Mouse (Mus musculus) small intestine, adult 2 months (tissue): ENCODE data around the gene Orai2. TPM values are rescaled to one million over a fixed set of nuclear protein-coding genes. Genes with fewer than 3 reads are reported as not detected.
"Not testable (repeated sequence)": the region's sequence is repeated elsewhere in the genome, so short reads cannot be mapped to it uniquely, and the experiment has no call there.

ENCODE experiments used
- H3K27ac ChIP-seq: fragments of 200-500 bp; 2 replicates; pipeline ENCODE4 v1.5.1; 2012; ENCODE audit warnings: low read depth, low read length, control low read depth, inconsistent platforms; ENCODE audit not compliant: insufficient read depth
- H3K27me3 ChIP-seq: fragments of 200-500 bp; 2 replicates; pipeline ENCODE4 v1.6.1; 2012; ENCODE audit warnings: mild to moderate bottlenecking, moderate library complexity, low read length, inconsistent platforms; ENCODE audit not compliant: control insufficient read depth, insufficient read depth
- H3K36me3 ChIP-seq: fragments of 200-500 bp; 2 replicates; pipeline ENCODE4 v1.6.1; 2012; ENCODE audit warnings: mild to moderate bottlenecking, low read length, control low read depth, inconsistent platforms; ENCODE audit not compliant: control insufficient read depth, insufficient read depth
- H3K4me1 ChIP-seq: fragments of 200-500 bp; 2 replicates; pipeline ENCODE4 v1.6.1; 2012; ENCODE audit warnings: low read length, inconsistent platforms, mixed read lengths; ENCODE audit not compliant: control insufficient read depth, insufficient read depth, insufficient read length
- H3K4me3 ChIP-seq: fragments of 200-500 bp; 2 replicates; pipeline ENCODE4 v1.5.1; 2012; ENCODE audit warnings: low read depth, mild to moderate bottlenecking, control low read depth, inconsistent platforms, low read length, moderate library complexity
- CTCF ChIP-seq: fragments of 200-500 bp; IDR thresholded peaks from 2 replicates; pipeline ENCODE4 v1.5.1; 2012; ENCODE audit warnings: low read depth, mild to moderate bottlenecking, control low read depth, inconsistent platforms, low read length, moderate library complexity, mixed read lengths; ENCODE audit not compliant: insufficient replicate concordance, insufficient read length; ENCODE audit errors: extremely low read depth
- POLR2A ChIP-seq: fragments of 200-500 bp; IDR thresholded peaks from 2 replicates; pipeline ENCODE4 v1.6.1; 2012; ENCODE audit warnings: low read depth, mild to moderate bottlenecking, control low read depth, inconsistent platforms, low read length, moderate library complexity
- WGBS: fragments of 180-500 bp; shearing (Covaris S2); methylation state at CpG from one replicate; pipeline ENCODE4 v1.1.7; 2018; 5-methylcytosine and 5-hydroxymethylcytosine counted together
- polyA plus RNA-seq: library from polyadenylated mRNA; depleted of rRNA; stranded (reverse); fragments of >200 nt; gene quantifications from 2 replicates; pipeline ENCODE4 v1.2.3, GENCODE M21; 2012

Orai2 gene
- polyA plus RNA-seq, 1 experiment: 31.4 TPM

DNA sequence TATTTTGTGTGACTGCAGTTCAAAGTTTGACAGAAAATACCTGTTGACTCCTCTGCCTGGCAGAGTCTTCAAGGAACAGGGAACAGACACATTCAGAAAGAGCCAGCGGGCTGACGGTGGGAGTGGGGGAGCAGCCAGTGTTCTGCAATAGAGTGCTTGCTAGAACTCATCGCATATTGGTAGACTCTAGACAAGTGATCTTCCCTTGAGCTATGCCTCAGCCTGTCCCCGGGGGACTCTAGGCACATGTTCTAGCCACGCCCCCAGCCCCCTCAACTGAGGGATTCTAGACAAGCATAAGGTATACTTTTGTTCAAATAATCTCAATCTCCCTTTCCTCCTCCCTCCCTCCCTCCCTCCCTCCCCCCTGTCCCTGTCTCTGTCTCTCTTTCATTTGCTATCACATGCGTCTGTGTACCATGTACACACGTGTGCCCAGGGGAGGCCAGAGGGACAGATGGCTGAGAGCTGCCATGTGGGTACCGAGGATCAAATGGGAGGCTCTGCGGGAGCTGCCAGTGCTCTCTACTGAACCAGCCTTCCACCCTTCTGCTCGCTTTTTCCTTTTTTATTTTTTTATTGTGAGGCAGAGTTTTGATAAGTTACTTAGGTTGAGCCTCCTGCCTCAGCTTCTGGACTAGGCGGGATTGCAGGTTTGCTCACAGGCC, 6.6 kb downstream of the Orai2 start:
- Histone ChIP-seq H3K4me3 (no peak overlapping the region), H3K27ac (no peak overlapping the region), H3K36me3 (peaks cover 24% of the 10 kb centered on the region), H3K27me3 (no peaks in the 10 kb centered on the region), H3K4me1 (no peaks in the 10 kb centered on the region; the same call in 1 of the 2 replicates)
- WGBS: 86% methylated on average over 11 of the region's 11 CpGs
- TF ChIP-seq CTCF (no peak), POLR2A (no peak)

DNA sequence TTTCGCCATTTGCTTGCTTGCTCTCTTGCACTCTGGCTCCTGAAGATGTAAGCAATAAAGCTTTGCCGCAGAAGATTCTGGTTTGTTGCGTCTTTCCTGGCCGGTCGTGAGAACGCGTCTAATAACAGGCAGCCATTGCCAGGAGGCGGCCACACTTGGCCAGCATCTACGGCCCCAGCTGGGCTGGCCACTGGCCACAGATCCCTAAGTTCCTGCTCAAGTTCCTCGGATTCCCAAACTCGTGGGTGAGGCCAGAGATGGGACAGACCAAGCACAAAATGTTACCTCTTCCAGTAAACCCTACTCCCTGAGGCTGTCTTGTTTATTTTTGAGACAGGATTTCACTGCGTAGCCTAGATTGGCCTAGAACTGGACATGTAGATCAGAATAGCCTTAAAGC, 10.4 kb downstream of the Orai2 start:
- H3K27me3 ChIP-seq, H3K4me1 ChIP-seq, H3K27ac ChIP-seq, H3K4me3 ChIP-seq: not testable (repeated sequence)
- H3K36me3 ChIP-seq: peaks cover 19% of the 10 kb centered on the region
- WGBS: 82% methylated on average over 11 of the region's 12 CpGs

DNA sequence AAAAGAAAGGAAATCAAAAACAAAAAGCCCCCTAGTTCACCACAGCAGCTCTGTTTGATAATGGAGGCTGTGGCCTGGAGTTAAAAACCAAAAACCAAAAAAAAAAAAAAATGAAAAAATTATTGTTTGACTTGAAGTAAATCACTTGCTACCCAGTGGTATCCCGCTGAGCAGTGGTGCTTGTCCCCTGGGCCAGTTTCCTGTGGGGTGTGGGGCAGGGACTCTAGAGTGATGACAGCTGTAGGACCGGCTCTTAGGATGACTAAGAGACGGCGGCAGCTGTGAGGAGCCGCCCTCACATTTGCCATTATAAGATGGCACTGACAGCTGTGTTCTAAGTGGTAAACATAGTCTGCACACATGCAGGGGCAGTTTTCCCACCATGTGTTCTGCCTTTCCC, 15.1 kb downstream of the Orai2 start:
- H3K27ac ChIP-seq: no peak overlapping the region
- no peak for TF ChIP-seq POLR2A
- TF ChIP-seq CTCF: no peak
- H3K4me3 ChIP-seq: no peak overlapping the region
- no peaks in the 10 kb centered on the region for H3K27me3 ChIP-seq
- peaks cover 4% of the 10 kb centered on the region; the same call in 1 of the 2 replicates for H3K36me3 ChIP-seq
- WGBS: 82% methylated on average over 5 of the region's 5 CpGs
- no peaks in the 10 kb centered on the region for H3K4me1 ChIP-seq

DNA sequence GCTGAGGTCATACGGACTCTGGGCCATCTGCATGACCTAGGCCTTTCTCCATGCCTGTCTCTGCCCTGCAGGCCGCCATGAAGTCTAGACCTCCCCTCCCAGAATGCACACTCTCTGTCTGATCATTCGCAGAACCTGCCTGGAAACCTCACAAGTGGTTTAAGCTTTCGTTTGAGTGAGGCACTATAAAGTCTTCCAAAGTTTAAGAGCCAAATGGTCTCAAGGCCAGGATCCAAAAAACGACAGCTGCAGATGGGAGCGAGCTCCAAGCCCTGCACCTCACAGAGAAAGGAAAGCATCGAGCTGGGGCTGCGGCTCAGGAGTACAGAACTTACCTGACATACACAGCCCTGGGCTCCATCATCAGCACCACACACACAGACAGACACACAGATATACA, 18.1 kb downstream of the Orai2 start:
- WGBS: 72% methylated on average over 8 of the region's 8 CpGs
- Histone ChIP-seq H3K36me3 (no peaks in the 10 kb centered on the region), H3K27me3 (no peaks in the 10 kb centered on the region), H3K4me3 (no peak overlapping the region), H3K4me1 (peaks cover 3% of the 10 kb centered on the region; the same call in 1 of the 2 replicates), H3K27ac (no peak overlapping the region)
- TF ChIP-seq CTCF: no peak
- TF ChIP-seq POLR2A: no peak

DNA sequence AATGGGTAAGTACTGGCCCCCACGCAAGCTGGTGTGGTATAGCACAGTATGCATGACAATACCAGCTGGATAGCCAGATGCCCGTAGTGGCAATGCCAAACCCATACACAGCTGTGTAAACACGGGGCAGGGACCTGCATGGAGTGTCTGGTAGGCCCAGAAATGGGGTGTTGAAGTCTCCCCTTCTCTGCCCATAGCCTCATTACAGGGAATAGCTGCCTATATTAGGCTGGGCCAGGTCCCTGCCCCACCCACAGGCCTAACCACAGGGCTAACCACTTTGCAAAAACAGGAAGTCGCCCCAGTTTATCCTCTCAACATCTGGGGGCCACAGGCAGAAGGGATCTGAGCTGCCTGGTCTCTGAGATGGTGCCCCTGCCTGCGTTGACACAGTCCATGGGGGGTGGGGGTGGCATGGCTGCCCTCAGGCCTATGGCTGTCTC, 21.4 kb downstream of the Orai2 start:
- H3K4me1 ChIP-seq, H3K4me3 ChIP-seq, H3K36me3 ChIP-seq, H3K27ac ChIP-seq, H3K27me3 ChIP-seq: not testable (repeated sequence)
- WGBS: 34% methylated on average over 5 of the region's 5 CpGs

DNA sequence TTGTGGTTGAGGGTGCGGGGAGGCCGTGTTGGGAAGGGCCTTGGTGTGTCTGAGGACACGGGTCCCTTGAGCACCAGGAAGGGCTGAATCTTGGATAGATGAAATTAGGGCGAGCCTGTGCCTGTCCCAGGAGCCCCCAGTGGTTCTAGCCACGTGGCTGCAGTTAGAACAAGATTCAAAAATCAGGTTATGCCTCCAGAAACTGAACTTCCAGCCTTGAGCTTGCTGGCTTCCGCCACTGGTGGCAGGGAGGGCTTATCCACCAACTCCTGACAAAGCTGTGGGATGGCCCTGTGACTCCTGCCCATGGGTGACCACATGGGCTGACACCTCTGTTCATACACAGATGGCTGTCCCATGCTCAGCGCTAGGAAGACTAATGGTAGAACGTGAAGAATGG, 22.8 kb downstream of the Orai2 start:
- no peak overlapping the region for H3K27ac ChIP-seq
- TF ChIP-seq CTCF (no peak), POLR2A (no peak)
- peaks cover 3% of the 10 kb centered on the region; the same call in 1 of the 2 replicates for H3K4me1 ChIP-seq
- H3K27me3 ChIP-seq: no peaks in the 10 kb centered on the region
- WGBS: 75% methylated on average over 8 of the region's 8 CpGs
- no peak overlapping the region for H3K4me3 ChIP-seq
- no peaks in the 10 kb centered on the region for H3K36me3 ChIP-seq

DNA sequence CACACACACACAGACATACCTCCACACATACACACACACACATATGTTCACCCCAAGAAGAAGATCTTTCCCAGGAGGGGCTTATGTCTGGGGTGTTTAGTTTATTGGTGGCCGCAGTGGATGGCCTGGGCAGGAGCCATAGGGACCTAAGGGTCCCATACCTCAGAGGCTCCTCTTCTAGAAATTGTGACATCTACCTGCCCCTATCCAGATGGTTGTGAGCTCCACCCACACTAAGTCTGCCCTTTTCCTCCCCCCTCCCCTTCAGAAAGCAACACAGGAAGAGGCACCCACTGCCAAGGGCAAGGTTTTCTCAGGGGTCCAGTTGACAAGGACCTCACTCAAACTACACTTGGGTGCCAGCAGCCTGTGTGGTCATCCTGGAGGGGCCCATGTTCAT, 23.6 kb downstream of the Orai2 start:
- H3K36me3 ChIP-seq: no peaks in the 10 kb centered on the region
- no peak overlapping the region for H3K27ac ChIP-seq
- H3K4me1 ChIP-seq: peaks cover 3% of the 10 kb centered on the region; the same call in 1 of the 2 replicates
- no peaks in the 10 kb centered on the region for H3K27me3 ChIP-seq
- TF ChIP-seq CTCF: no peak
- TF ChIP-seq POLR2A: no peak
- WGBS: 95% methylated on average over 1 of the region's 1 CpGs
- H3K4me3 ChIP-seq: no peak overlapping the region
